Mouse (Mus musculus): ENCODE data around the gene Cubn. TPM values are rescaled to one million over a fixed set of nuclear protein-coding genes. Genes with fewer than 3 reads are reported as not detected.

Cubn gene
- polyA plus RNA-seq, 1 experiment from 2014 or later: 0.29 TPM

DNA sequence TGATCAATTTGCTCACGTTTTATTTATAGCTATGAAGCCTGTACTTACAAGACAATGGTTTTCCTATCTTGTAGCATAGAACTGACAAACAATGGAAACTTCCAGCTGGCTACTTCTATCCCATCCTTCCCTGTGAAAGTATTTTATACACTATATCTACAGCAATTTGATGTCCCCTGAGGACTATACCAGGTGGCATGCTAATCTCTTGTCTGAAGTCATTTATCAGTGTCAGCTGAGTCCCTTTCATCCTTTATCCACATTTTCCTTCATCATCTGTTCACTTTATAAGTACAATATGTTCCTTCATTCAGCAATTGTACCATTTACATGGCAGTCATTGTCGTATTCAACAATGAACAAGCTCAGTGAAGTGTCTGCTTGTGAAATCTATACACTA lies 35.5 kb upstream of the Cubn start:
- H3K27me3 ChIP-seq (replicated peaks; ENCODE audit: control insufficient read depth, insufficient read depth, low read length): no peaks in the 10 kb centered on the region
- H3K27ac ChIP-seq (ENCODE audit: low read depth, low read length): no peak overlapping the region
- H3K36me3 ChIP-seq (ENCODE audit: control insufficient read depth, insufficient read depth, low read length): no peaks in the 10 kb centered on the region
- no peak overlapping the region for H3K9ac ChIP-seq (ENCODE audit: low read length)
- ATAC-seq: no peak
- no peak overlapping the region for H3K4me2 ChIP-seq (ENCODE audit: low read length)
- H3K9me3 ChIP-seq (replicated peaks; ENCODE audit: control insufficient read depth, low read length): no peaks in the 10 kb centered on the region
- peaks cover 2% of the 10 kb centered on the region; the same call in 1 of the 2 replicates for H3K4me1 ChIP-seq (ENCODE audit: control insufficient read depth, insufficient read depth, low read length)
- WGBS: 54% methylated on average over 2 of the region's 2 CpGs
- H3K4me3 ChIP-seq (ENCODE audit: low read depth, low read length): no peak overlapping the region
- no peak for DNase-seq (ENCODE audit: low spot score)

GRCm38 (mm10) chr2:13526205-13526604 lies 34.6 kb upstream of the Cubn start:
- WGBS: 89% methylated on average over 2 of the region's 2 CpGs
- no peaks in the 10 kb centered on the region for H3K27me3 ChIP-seq (replicated peaks; ENCODE audit: control insufficient read depth, insufficient read depth, low read length)

GRCm38 (mm10) chr2:13523540-13524456 lies 32.2 kb upstream of the Cubn start:
- H3K4me3 ChIP-seq (ENCODE audit: low read depth, low read length): no peak overlapping the region
- H3K9me3 ChIP-seq (replicated peaks; ENCODE audit: control insufficient read depth, low read length): no peaks in the 10 kb centered on the region
- no peak overlapping the region for H3K4me2 ChIP-seq (ENCODE audit: low read length)
- 0 out of 2 replicates have a peak overlapping the region, but pooled peaks have one; percentile 48 for H3K27ac ChIP-seq (ENCODE audit: low read depth, low read length)
- no peak overlapping the region for H3K9ac ChIP-seq (ENCODE audit: low read length)
- no peaks in the 10 kb centered on the region for H3K27me3 ChIP-seq (replicated peaks; ENCODE audit: control insufficient read depth, insufficient read depth, low read length)
- DNase-seq (ENCODE audit: low spot score) (peak; percentile 78), ATAC-seq (peak; percentile 96)
- 63% methylated on average over 8 of the region's 8 CpGs for WGBS
- H3K4me1 ChIP-seq (ENCODE audit: control insufficient read depth, insufficient read depth, low read length): peaks cover 2% of the 10 kb centered on the region; the same call in 1 of the 2 replicates
- no peaks in the 10 kb centered on the region for H3K36me3 ChIP-seq (ENCODE audit: control insufficient read depth, insufficient read depth, low read length)

More at GRCm38 (mm10) chr2:13526205-13526604, 34.6 kb upstream of the Cubn start:
- peaks cover 2% of the 10 kb centered on the region; the same call in 1 of the 2 replicates for H3K4me1 ChIP-seq (ENCODE audit: control insufficient read depth, insufficient read depth, low read length)
- no peaks in the 10 kb centered on the region for H3K9me3 ChIP-seq (replicated peaks; ENCODE audit: control insufficient read depth, low read length)
- H3K36me3 ChIP-seq (ENCODE audit: control insufficient read depth, insufficient read depth, low read length): no peaks in the 10 kb centered on the region
- H3K27ac ChIP-seq (ENCODE audit: low read depth, low read length): no peak overlapping the region
- H3K9ac ChIP-seq (ENCODE audit: low read length): no peak overlapping the region
- no peak overlapping the region for H3K4me2 ChIP-seq (ENCODE audit: low read length)
- no peak for ATAC-seq
- H3K4me3 ChIP-seq (ENCODE audit: low read depth, low read length): no peak overlapping the region
- no peak for DNase-seq (ENCODE audit: low spot score)

DNA sequence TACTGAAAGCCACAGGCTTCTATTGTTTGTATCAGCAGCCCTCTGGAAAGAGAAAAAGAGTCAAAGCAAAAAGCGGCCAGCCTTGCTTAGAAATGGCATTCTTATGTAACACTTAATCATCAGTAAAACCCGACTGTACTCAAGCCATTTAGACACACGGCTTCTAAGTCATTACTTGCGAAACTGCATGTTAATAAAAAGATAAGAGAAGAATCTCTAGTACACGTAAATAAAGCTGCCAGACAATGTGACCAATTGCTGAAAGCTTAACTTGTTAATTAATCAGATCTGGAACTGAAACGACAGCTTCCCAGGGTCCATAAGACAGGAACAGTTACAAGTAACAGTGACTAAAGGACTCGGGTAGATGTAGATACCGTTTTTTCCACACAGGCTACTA lies 30.5 kb upstream of the Cubn start:
- H3K4me1 ChIP-seq (ENCODE audit: control insufficient read depth, insufficient read depth, low read length): peaks cover 2% of the 10 kb centered on the region; the same call in 1 of the 2 replicates
- DNase-seq (ENCODE audit: low spot score) (no peak), ATAC-seq (no peak)
- no peaks in the 10 kb centered on the region for H3K9me3 ChIP-seq (replicated peaks; ENCODE audit: control insufficient read depth, low read length)
- no peaks in the 10 kb centered on the region for H3K36me3 ChIP-seq (ENCODE audit: control insufficient read depth, insufficient read depth, low read length)
- H3K27me3 ChIP-seq (replicated peaks; ENCODE audit: control insufficient read depth, insufficient read depth, low read length): no peaks in the 10 kb centered on the region
- no peak overlapping the region for H3K9ac ChIP-seq (ENCODE audit: low read length)
- no peak overlapping the region for H3K4me3 ChIP-seq (ENCODE audit: low read depth, low read length)
- no peak overlapping the region for H3K27ac ChIP-seq (ENCODE audit: low read depth, low read length)
- H3K4me2 ChIP-seq (ENCODE audit: low read length): no peak overlapping the region
- 19% methylated on average over 8 of the region's 8 CpGs for WGBS

DNA sequence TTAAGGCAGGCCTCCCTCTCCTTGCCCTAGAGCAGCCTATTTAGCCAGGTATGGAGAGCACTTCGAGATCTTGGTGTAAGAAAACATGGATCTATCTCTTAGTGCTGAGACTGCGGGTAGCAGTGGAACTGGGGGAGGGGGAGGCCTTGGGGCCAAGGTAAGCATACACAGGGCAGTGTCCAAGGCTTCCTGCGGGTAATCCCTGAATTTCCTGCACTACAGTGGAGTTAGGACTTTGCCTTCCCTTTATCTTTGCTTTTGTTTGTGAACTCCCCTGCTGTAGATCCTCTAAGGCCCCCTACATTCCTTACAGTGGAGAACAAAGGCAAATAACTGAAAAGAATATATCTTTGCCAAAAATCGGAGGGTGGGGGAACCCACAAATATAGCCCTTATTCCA lies 23.3 kb upstream of the Cubn start:
- H3K9me3 ChIP-seq (replicated peaks; ENCODE audit: control insufficient read depth, low read length): no peaks in the 10 kb centered on the region
- no peaks in the 10 kb centered on the region for H3K27me3 ChIP-seq (replicated peaks; ENCODE audit: control insufficient read depth, insufficient read depth, low read length)
- H3K36me3 ChIP-seq (ENCODE audit: control insufficient read depth, insufficient read depth, low read length): 0 out of 2 replicates have a peak, but pooled peaks cover 5% of the 10 kb centered on the region
- no peak overlapping the region for H3K27ac ChIP-seq (ENCODE audit: low read depth, low read length)
- H3K9ac ChIP-seq (ENCODE audit: low read length): no peak overlapping the region
- DNase-seq (ENCODE audit: low spot score) (no peak), ATAC-seq (no peak)
- WGBS: 38% methylated on average over 4 of the region's 4 CpGs
- no peaks in the 10 kb centered on the region for H3K4me1 ChIP-seq (ENCODE audit: control insufficient read depth, insufficient read depth, low read length)
- H3K4me3 ChIP-seq (ENCODE audit: low read depth, low read length): no peak overlapping the region
- H3K4me2 ChIP-seq (ENCODE audit: low read length): no peak overlapping the region

DNA sequence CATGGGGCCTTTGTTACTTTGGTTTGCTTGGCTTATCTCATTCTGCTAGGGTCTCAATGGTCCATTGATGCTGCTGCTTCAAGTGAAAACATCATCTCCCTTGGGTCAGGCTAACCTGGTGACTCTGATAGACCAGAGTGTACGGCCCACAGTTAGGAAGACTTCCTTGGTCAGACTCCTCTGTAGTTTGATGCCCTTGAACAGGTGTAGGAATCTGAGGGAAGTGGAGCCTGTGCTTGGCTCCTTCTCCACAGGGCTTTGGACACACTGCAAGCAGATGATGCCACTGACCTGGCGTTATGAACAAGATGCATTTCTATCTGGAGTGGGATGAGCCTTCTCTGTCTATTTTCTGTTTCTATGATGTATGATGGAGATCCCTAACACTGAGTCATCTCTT lies 11.1 kb upstream of the Cubn start:
- DNase-seq (ENCODE audit: low spot score) (no peak), ATAC-seq (no peak)
- H3K4me1 ChIP-seq (ENCODE audit: control insufficient read depth, insufficient read depth, low read length): no peaks in the 10 kb centered on the region
- no peaks in the 10 kb centered on the region for H3K36me3 ChIP-seq (ENCODE audit: control insufficient read depth, insufficient read depth, low read length)
- no peak overlapping the region for H3K4me2 ChIP-seq (ENCODE audit: low read length)
- no peak overlapping the region for H3K9ac ChIP-seq (ENCODE audit: low read length)
- H3K27ac ChIP-seq (ENCODE audit: low read depth, low read length): no peak overlapping the region
- 96% methylated on average over 2 of the region's 2 CpGs for WGBS
- H3K27me3 ChIP-seq (replicated peaks; ENCODE audit: control insufficient read depth, insufficient read depth, low read length): no peaks in the 10 kb centered on the region
- H3K4me3 ChIP-seq (ENCODE audit: low read depth, low read length): no peak overlapping the region
- H3K9me3 ChIP-seq (replicated peaks; ENCODE audit: control insufficient read depth, low read length): no peaks in the 10 kb centered on the region

DNA sequence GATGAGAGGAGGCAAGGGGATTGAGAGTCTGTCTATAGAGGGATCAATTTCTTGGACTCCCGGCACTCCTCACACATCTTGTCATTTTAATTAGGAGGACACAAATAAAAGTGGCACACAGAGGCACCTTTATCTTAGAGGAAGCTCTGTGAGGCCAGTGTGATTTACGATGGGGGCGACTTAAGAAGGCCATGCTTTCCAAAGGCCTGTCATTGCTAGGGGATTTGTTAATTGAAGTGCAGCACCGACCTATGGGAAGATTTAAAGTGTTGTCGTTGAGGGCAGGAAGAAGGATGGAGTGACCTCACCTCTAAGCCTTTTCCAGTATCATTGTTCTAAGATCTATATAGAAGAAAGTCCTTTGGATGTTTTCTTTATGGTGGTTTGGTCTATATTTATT lies 9.9 kb upstream of the Cubn start:
- no peak overlapping the region for H3K4me2 ChIP-seq (ENCODE audit: low read length)
- H3K27me3 ChIP-seq (replicated peaks; ENCODE audit: control insufficient read depth, insufficient read depth, low read length): no peaks in the 10 kb centered on the region
- H3K4me3 ChIP-seq (ENCODE audit: low read depth, low read length): no peak overlapping the region
- no peaks in the 10 kb centered on the region for H3K4me1 ChIP-seq (ENCODE audit: control insufficient read depth, insufficient read depth, low read length)
- no peak overlapping the region for H3K27ac ChIP-seq (ENCODE audit: low read depth, low read length)
- H3K36me3 ChIP-seq (ENCODE audit: control insufficient read depth, insufficient read depth, low read length): no peaks in the 10 kb centered on the region
- H3K9ac ChIP-seq (ENCODE audit: low read length): no peak overlapping the region
- ATAC-seq: no peak
- DNase-seq (ENCODE audit: low spot score): no peak
- WGBS: 17% methylated on average over 5 of the region's 5 CpGs
- H3K9me3 ChIP-seq (replicated peaks; ENCODE audit: control insufficient read depth, low read length): no peaks in the 10 kb centered on the region

GRCm38 (mm10) chr2:13500298-13500999 lies 8.8 kb upstream of the Cubn start:
- H3K27ac ChIP-seq (ENCODE audit: low read depth, low read length): no peak overlapping the region

GRCm38 (mm10) chr2:13499196-13499595 lies 7.6 kb upstream of the Cubn start:
- Histone ChIP-seq H3K4me3 (ENCODE audit: low read depth, low read length) (no peak overlapping the region), H3K27me3 (replicated peaks; ENCODE audit: control insufficient read depth, insufficient read depth, low read length) (no peaks in the 10 kb centered on the region), H3K4me1 (ENCODE audit: control insufficient read depth, insufficient read depth, low read length) (no peaks in the 10 kb centered on the region), H3K9ac (ENCODE audit: low read length) (no peak overlapping the region), H3K4me2 (ENCODE audit: low read length) (no peak overlapping the region), H3K9me3 (replicated peaks; ENCODE audit: control insufficient read depth, low read length) (no peaks in the 10 kb centered on the region), H3K27ac (ENCODE audit: low read depth, low read length) (no peak overlapping the region), H3K36me3 (ENCODE audit: control insufficient read depth, insufficient read depth, low read length) (no peaks in the 10 kb centered on the region)
- DNase-seq (ENCODE audit: low spot score) (no peak), ATAC-seq (no peak)
- WGBS: 91% methylated on average over 7 of the region's 7 CpGs

More at GRCm38 (mm10) chr2:13500298-13500999, 8.8 kb upstream of the Cubn start:
- peak; percentile 59 for DNase-seq (ENCODE audit: low spot score)
- peak; percentile 78 for ATAC-seq
- Histone ChIP-seq H3K9me3 (replicated peaks; ENCODE audit: control insufficient read depth, low read length) (no peaks in the 10 kb centered on the region), H3K4me1 (ENCODE audit: control insufficient read depth, insufficient read depth, low read length) (no peaks in the 10 kb centered on the region), H3K9ac (ENCODE audit: low read length) (no peak overlapping the region), H3K4me3 (ENCODE audit: low read depth, low read length) (no peak overlapping the region), H3K4me2 (ENCODE audit: low read length) (no peak overlapping the region), H3K36me3 (ENCODE audit: control insufficient read depth, insufficient read depth, low read length) (no peaks in the 10 kb centered on the region), H3K27me3 (replicated peaks; ENCODE audit: control insufficient read depth, insufficient read depth, low read length) (no peaks in the 10 kb centered on the region)
- WGBS: 28% methylated on average over 5 of the region's 5 CpGs

Measured in forebrain, embryonic 14.5 days (tissue).